Mouse (Mus musculus) heart, postnatal 0 days (tissue): Measurements from ENCODE around the gene Tmem164.

Experiments
- CTCF ChIP-seq: IDR thresholded peaks from 2 replicates; pipeline ENCODE4 v1.5.1; 2016; ENCODE audit warnings: antibody characterized with exemption, control low read depth, low read depth
- EP300 ChIP-seq: IDR thresholded peaks from 2 replicates; pipeline ENCODE4 v1.6.1; 2016; ENCODE audit warnings: antibody characterized with exemption, low read depth

GRCm38 (mm10) chrX:142836399-142836798 is 155.2 kb downstream of the Tmem164 start:
- TF ChIP-seq CTCF (no peak), EP300 (no peak)
